Mouse (Mus musculus): ENCODE measurements at regions not wholly inside any gene's neighbourhood (a gene's known extent, or its start where the extent isn't known, plus 50 kb on each side); places are given as distances from the start of the nearest gene placed in this dataset.

DNA sequence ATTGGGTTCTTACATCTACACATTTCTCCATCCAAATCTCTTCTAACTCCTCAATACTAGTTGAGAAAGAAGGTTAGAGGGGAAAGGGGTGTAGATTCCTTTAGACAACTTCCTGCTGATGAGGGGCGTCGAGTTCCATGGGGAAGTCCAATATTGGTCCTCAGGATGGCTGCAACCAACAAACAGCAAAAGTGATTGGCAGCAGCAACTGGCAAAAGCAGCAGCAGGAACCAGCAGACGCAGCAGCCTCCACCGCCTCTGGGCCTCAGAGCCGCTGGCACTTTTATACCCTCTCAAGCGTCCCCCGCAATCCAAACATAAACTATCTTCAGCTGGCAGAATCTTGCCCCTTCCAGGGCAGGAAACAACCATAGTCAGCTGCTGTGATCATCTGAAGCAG lies 58.8 kb upstream of the Sh3bp4 start:
- TF ChIP-seq CTCF (IDR thresholded peaks at IDR 0.05; ENCODE audit: low read depth, low read length): no peak
- TF ChIP-seq EP300 (IDR thresholded peaks at IDR 0.05; ENCODE audit: insufficient read depth, low read depth, low read length): no peak
- no peak for TF ChIP-seq POLR2A (IDR thresholded peaks at IDR 0.05; ENCODE audit: insufficient read depth, low read length)
- Histone ChIP-seq H3K9me3 (replicated peaks; ENCODE audit: control insufficient read depth, insufficient read depth, low read length, poor library complexity, severe bottlenecking) (no peaks in the 10 kb centered on the region), H3K9ac (ENCODE audit: low read depth, poor library complexity, severe bottlenecking) (no peak overlapping the region), H3K27ac (ENCODE audit: insufficient read depth, low read length) (no peak overlapping the region), H3K4me3 (ENCODE audit: low read depth, low read length) (no peak overlapping the region), H3K36me3 (ENCODE audit: control insufficient read depth, insufficient read depth, low read length, poor library complexity, severe bottlenecking) (no peaks in the 10 kb centered on the region), H3K4me1 (ENCODE audit: control insufficient read depth, insufficient read depth, low read length) (peaks cover 2% of the 10 kb centered on the region), H3K27me3 (ENCODE audit: control insufficient read depth, insufficient read depth, low read length, poor library complexity, severe bottlenecking) (no peaks in the 10 kb centered on the region)

GRCm38 (mm10) chr1:89015385-89015784 lies 54.8 kb upstream of the Sh3bp4 start:
- no peak for TF ChIP-seq CTCF (IDR thresholded peaks at IDR 0.05; ENCODE audit: low read depth, low read length)
- TF ChIP-seq EP300 (IDR thresholded peaks at IDR 0.05; ENCODE audit: insufficient read depth, low read depth, low read length): peak; percentile 96
- H3K27ac ChIP-seq (ENCODE audit: insufficient read depth, low read length): peak overlapping the region; percentile 59
- H3K27me3 ChIP-seq (ENCODE audit: control insufficient read depth, insufficient read depth, low read length, poor library complexity, severe bottlenecking): no peaks in the 10 kb centered on the region
- peak overlapping the region; percentile 31 for H3K4me3 ChIP-seq (ENCODE audit: low read depth, low read length)
- no peaks in the 10 kb centered on the region for H3K36me3 ChIP-seq (ENCODE audit: control insufficient read depth, insufficient read depth, low read length, poor library complexity, severe bottlenecking)
- H3K4me1 ChIP-seq (ENCODE audit: control insufficient read depth, insufficient read depth, low read length): peaks cover 2% of the 10 kb centered on the region
- no peaks in the 10 kb centered on the region for H3K9me3 ChIP-seq (replicated peaks; ENCODE audit: control insufficient read depth, insufficient read depth, low read length, poor library complexity, severe bottlenecking)
- H3K9ac ChIP-seq (ENCODE audit: low read depth, poor library complexity, severe bottlenecking): peak overlapping the region; percentile 11

DNA sequence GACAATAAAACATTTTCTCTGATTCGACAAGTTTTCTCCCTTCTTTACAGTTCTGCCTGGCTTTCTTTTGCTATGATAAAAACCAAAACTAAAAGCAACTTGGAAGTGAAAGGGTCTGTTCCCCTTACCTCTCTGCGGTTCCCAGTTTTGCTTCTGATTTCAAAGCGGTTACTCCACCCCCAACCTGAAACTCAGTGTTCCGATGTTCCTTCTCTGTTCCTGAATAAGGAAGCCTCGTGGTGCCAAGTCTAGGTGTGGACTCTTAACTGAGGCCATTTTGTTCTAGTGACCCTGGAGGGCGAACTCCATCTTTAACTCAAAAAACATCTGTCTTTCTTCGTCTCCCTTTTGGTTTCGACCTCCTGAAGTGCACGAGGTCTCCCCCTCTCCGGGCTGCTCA lies 54.4 kb upstream of the Sh3bp4 start:
- peak overlapping the region; percentile 11 for H3K9ac ChIP-seq (ENCODE audit: low read depth, poor library complexity, severe bottlenecking)

DNA sequence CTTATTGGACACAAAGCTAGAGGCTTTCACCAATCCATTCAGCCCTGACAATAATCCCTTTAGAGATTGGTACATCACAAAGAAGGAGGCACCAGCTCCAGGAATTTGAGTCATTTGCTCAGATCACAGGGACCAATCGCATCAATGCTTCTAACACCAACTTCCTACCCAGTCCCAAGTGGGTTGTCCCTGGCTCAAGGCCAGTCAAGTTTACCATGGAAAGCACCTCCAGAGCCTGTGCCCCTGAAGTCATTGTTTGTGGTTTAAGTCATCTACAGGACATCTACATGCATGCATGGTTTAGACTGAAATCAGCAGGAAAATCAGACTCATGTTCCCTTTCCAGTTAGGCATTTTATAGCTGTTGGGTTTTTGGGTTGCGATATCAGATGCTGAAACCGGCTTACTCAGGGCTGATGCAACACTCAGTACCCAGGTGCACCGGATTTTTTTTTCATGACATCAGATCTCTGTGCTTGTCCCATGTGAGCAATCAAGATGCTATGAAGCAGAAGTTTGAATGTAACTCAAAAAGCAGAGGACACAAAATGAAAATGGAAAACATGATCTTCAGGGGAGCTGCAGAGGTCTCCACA lies 50.3 kb upstream of the Sh3bp4 start:
- Histone ChIP-seq H3K4me1 (ENCODE audit: control insufficient read depth, insufficient read depth, low read length) (peaks cover 4% of the 10 kb centered on the region), H3K27me3 (ENCODE audit: control insufficient read depth, insufficient read depth, low read length, poor library complexity, severe bottlenecking) (no peaks in the 10 kb centered on the region), H3K27ac (ENCODE audit: insufficient read depth, low read length) (no peak overlapping the region), H3K9me3 (replicated peaks; ENCODE audit: control insufficient read depth, insufficient read depth, low read length, poor library complexity, severe bottlenecking) (no peaks in the 10 kb centered on the region), H3K9ac (ENCODE audit: low read depth, poor library complexity, severe bottlenecking) (no peak overlapping the region), H3K36me3 (ENCODE audit: control insufficient read depth, insufficient read depth, low read length, poor library complexity, severe bottlenecking) (no peaks in the 10 kb centered on the region), H3K4me3 (ENCODE audit: low read depth, low read length) (no peak overlapping the region)
- no peak for TF ChIP-seq POLR2A (IDR thresholded peaks at IDR 0.05; ENCODE audit: insufficient read depth, low read length)

More for the DNA sequence above, 54.4 kb upstream of the Sh3bp4 start:
- H3K36me3 ChIP-seq (ENCODE audit: control insufficient read depth, insufficient read depth, low read length, poor library complexity, severe bottlenecking): no peaks in the 10 kb centered on the region
- TF ChIP-seq POLR2A (IDR thresholded peaks at IDR 0.05; ENCODE audit: insufficient read depth, low read length) (no peak), CTCF (IDR thresholded peaks at IDR 0.05; ENCODE audit: low read depth, low read length) (no peak), EP300 (IDR thresholded peaks at IDR 0.05; ENCODE audit: insufficient read depth, low read depth, low read length) (no peak)
- H3K27ac ChIP-seq (ENCODE audit: insufficient read depth, low read length): peak overlapping the region; percentile 59
- peaks cover 2% of the 10 kb centered on the region for H3K4me1 ChIP-seq (ENCODE audit: control insufficient read depth, insufficient read depth, low read length)
- no peaks in the 10 kb centered on the region for H3K27me3 ChIP-seq (ENCODE audit: control insufficient read depth, insufficient read depth, low read length, poor library complexity, severe bottlenecking)
- H3K9me3 ChIP-seq (replicated peaks; ENCODE audit: control insufficient read depth, insufficient read depth, low read length, poor library complexity, severe bottlenecking): no peaks in the 10 kb centered on the region
- H3K4me3 ChIP-seq (ENCODE audit: low read depth, low read length): no peak overlapping the region; the same call in 1 of the 2 replicates

Measured in ES-Bruce4 (cell line).